Mouse (Mus musculus): ENCODE results near the gene Mcrs1.

The Mcrs1 gene

DNA sequence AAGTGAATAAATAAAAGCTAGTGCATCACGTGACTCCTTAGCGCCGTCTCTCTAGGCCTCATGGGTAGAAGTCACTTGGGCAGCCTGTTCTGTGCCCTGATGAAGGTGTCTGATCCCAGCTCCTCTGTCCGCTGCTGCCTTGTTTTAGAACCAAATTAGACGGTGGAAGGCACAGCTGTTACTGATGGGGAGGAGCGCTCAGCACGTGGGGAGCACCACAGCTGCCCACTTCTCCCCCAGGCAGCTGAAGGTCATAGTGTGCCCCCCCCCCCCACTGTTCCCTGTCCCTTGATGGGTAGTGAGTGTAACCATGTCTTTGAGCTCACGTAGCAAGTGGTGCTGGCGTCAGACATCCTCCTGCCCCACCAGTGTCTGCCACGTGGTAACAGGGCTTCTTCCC lies 38.6 kb downstream of the Mcrs1 start:
- DNase-seq (ENCODE audit: low spot score in 2 of 2) = no peak

GRCm38 (mm10) chr15:99205959-99206358 lies 45.8 kb downstream of the Mcrs1 start:
- no peak for DNase-seq (ENCODE audit: low spot score in 2 of 2)

- DNase-seq (ENCODE audit: low spot score in 2 of 2) = peak; percentile 46 to 63
These were observed 53.0 kb downstream of the Mcrs1 start for GRCm38 (mm10) chr15:99198761-99199160.

DNA sequence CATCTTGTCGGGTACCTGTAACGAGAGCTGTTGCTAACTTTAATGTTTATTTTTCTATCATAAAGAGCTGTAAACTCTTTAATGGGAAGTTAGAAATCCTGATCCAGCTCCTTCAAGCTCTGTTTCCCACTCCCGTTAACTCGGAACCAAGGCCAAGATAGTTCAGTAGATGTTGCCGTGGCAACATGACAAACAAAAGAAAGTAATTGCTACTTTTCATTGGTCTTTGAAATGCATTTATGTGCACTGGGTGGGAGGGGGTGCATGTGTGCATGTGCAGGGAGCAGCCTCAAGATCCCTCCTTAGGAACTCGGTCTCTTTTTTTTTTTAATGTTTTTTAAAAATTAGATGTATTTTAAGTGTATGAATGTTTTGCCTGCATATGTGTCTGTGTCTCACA lies 56.7 kb downstream of the Mcrs1 start:
- DNase-seq (ENCODE audit: low spot score in 2 of 2) = no peak

DNA sequence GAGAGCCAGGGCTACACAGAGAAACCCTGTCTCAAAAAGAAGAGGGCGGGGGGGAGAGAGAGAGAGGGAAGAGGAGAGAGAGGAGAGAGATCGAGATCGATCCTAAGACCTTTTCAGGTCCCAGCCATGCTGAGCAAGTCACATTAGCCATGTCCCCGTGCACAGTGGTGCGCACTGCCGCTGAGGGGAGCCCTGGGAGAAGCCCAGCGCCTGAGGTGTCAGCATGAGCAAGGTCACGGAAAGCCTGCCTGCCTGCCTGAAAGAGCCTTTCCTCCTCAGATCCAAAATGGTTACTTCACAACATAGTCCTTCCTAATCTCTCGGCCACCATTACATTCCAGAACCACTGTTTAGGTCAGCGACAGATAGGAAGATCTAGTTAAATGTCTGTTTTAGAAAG lies 57.4 kb downstream of the Mcrs1 start:
- no peak for DNase-seq (ENCODE audit: low spot score in 2 of 2)

Measured in right cerebral cortex, adult 2 months (tissue).